Mouse (Mus musculus): ENCODE data around the gene B3gnt2. TPM values are rescaled to one million over a fixed set of nuclear protein-coding genes. Genes with fewer than 3 reads are reported as not detected.

The B3gnt2 gene
- polyA plus RNA-seq, 1 experiment: 35.4 TPM

GRCm38 (mm10) chr11:22791726-22792125, 69.0 kb downstream of the B3gnt2 start:
- no peak for DNase-seq
- Histone ChIP-seq H3K4me1 (replicated peaks; ENCODE audit: control insufficient read depth, insufficient read depth, low read length) (no peaks in the 10 kb centered on the region), H3K36me3 (ENCODE audit: control insufficient read depth, insufficient read depth, low read length) (no peaks in the 10 kb centered on the region), H3K4me3 (ENCODE audit: control insufficient read depth, insufficient read depth, low read length) (no peak overlapping the region), H3K27me3 (ENCODE audit: control insufficient read depth, insufficient read depth, low read length) (no peaks in the 10 kb centered on the region), H3K27ac (ENCODE audit: control insufficient read depth, insufficient read depth, low read length) (no peak overlapping the region)
- TF ChIP-seq POLR2A (IDR thresholded peaks at IDR 0.05; ENCODE audit: control insufficient read depth, extremely low read depth, insufficient read depth, low read length, poor library complexity): no peak
- no peak for TF ChIP-seq CTCF (IDR thresholded peaks at IDR 0.05; ENCODE audit: borderline replicate concordance, control insufficient read depth, extremely low read depth, insufficient read depth, low read length, poor library complexity)
- WGBS: 98% methylated on average over 5 of the region's 5 CpGs

GRCm38 (mm10) chr11:22787833-22788232, 72.9 kb downstream of the B3gnt2 start:
- peaks cover 10% of the 10 kb centered on the region for H3K4me1 ChIP-seq (replicated peaks; ENCODE audit: control insufficient read depth, insufficient read depth, low read length)
- no peak overlapping the region for H3K27ac ChIP-seq (ENCODE audit: control insufficient read depth, insufficient read depth, low read length)
- TF ChIP-seq POLR2A (IDR thresholded peaks at IDR 0.05; ENCODE audit: control insufficient read depth, extremely low read depth, insufficient read depth, low read length, poor library complexity) (no peak), CTCF (IDR thresholded peaks at IDR 0.05; ENCODE audit: borderline replicate concordance, control insufficient read depth, extremely low read depth, insufficient read depth, low read length, poor library complexity) (no peak)
- 99% methylated on average over 2 of the region's 2 CpGs for WGBS
- no peaks in the 10 kb centered on the region for H3K27me3 ChIP-seq (ENCODE audit: control insufficient read depth, insufficient read depth, low read length)
- H3K4me3 ChIP-seq (ENCODE audit: control insufficient read depth, insufficient read depth, low read length): no peak overlapping the region
- no peak for DNase-seq
- no peaks in the 10 kb centered on the region for H3K36me3 ChIP-seq (ENCODE audit: control insufficient read depth, insufficient read depth, low read length)

- DNase-seq: no peak
- no peaks in the 10 kb centered on the region for H3K36me3 ChIP-seq (ENCODE audit: control insufficient read depth, insufficient read depth, low read length)
- WGBS: 95% methylated on average over 3 of the region's 3 CpGs
- no peaks in the 10 kb centered on the region for H3K27me3 ChIP-seq (ENCODE audit: control insufficient read depth, insufficient read depth, low read length)
- H3K4me1 ChIP-seq (replicated peaks; ENCODE audit: control insufficient read depth, insufficient read depth, low read length): peaks cover 28% of the 10 kb centered on the region
- no peak overlapping the region for H3K27ac ChIP-seq (ENCODE audit: control insufficient read depth, insufficient read depth, low read length)
- H3K4me3 ChIP-seq (ENCODE audit: control insufficient read depth, insufficient read depth, low read length): no peak overlapping the region
- TF ChIP-seq CTCF (IDR thresholded peaks at IDR 0.05; ENCODE audit: borderline replicate concordance, control insufficient read depth, extremely low read depth, insufficient read depth, low read length, poor library complexity): no peak
- TF ChIP-seq POLR2A (IDR thresholded peaks at IDR 0.05; ENCODE audit: control insufficient read depth, extremely low read depth, insufficient read depth, low read length, poor library complexity): no peak
Observed at GRCm38 (mm10) chr11:22784477-22784876, 76.3 kb downstream of the B3gnt2 start.

GRCm38 (mm10) chr11:22782705-22783124, 78.0 kb downstream of the B3gnt2 start:
- H3K27me3 ChIP-seq (ENCODE audit: control insufficient read depth, insufficient read depth, low read length): no peaks in the 10 kb centered on the region
- 30% methylated on average over 13 of the region's 13 CpGs for WGBS
- DNase-seq: peak; percentile 76
- H3K4me3 ChIP-seq (ENCODE audit: control insufficient read depth, insufficient read depth, low read length): peak overlapping the region; percentile 30
- TF ChIP-seq POLR2A (IDR thresholded peaks at IDR 0.05; ENCODE audit: control insufficient read depth, extremely low read depth, insufficient read depth, low read length, poor library complexity) (0 out of 2 replicates have a peak, but pooled peaks have one; percentile 15), CTCF (IDR thresholded peaks at IDR 0.05; ENCODE audit: borderline replicate concordance, control insufficient read depth, extremely low read depth, insufficient read depth, low read length, poor library complexity) (no peak)
- H3K4me1 ChIP-seq (replicated peaks; ENCODE audit: control insufficient read depth, insufficient read depth, low read length): peaks cover 28% of the 10 kb centered on the region
- H3K27ac ChIP-seq (ENCODE audit: control insufficient read depth, insufficient read depth, low read length): peak overlapping the region; percentile 75
- H3K36me3 ChIP-seq (ENCODE audit: control insufficient read depth, insufficient read depth, low read length): no peaks in the 10 kb centered on the region

- TF ChIP-seq CTCF (IDR thresholded peaks at IDR 0.05; ENCODE audit: borderline replicate concordance, control insufficient read depth, extremely low read depth, insufficient read depth, low read length, poor library complexity): no peak
- TF ChIP-seq POLR2A (IDR thresholded peaks at IDR 0.05; ENCODE audit: control insufficient read depth, extremely low read depth, insufficient read depth, low read length, poor library complexity): no peak
- H3K36me3 ChIP-seq (ENCODE audit: control insufficient read depth, insufficient read depth, low read length): no peaks in the 10 kb centered on the region
- H3K4me3 ChIP-seq (ENCODE audit: control insufficient read depth, insufficient read depth, low read length): no peak overlapping the region
- no peak for DNase-seq
- no peak overlapping the region for H3K27ac ChIP-seq (ENCODE audit: control insufficient read depth, insufficient read depth, low read length)
- H3K27me3 ChIP-seq (ENCODE audit: control insufficient read depth, insufficient read depth, low read length): no peaks in the 10 kb centered on the region
- peaks cover 28% of the 10 kb centered on the region for H3K4me1 ChIP-seq (replicated peaks; ENCODE audit: control insufficient read depth, insufficient read depth, low read length)
Observed at GRCm38 (mm10) chr11:22781190-22781589, 79.6 kb downstream of the B3gnt2 start.

GRCm38 (mm10) chr11:22780761-22781160, 80.0 kb downstream of the B3gnt2 start:
- Histone ChIP-seq H3K27ac (ENCODE audit: control insufficient read depth, insufficient read depth, low read length) (no peak overlapping the region), H3K36me3 (ENCODE audit: control insufficient read depth, insufficient read depth, low read length) (no peaks in the 10 kb centered on the region), H3K4me1 (replicated peaks; ENCODE audit: control insufficient read depth, insufficient read depth, low read length) (peaks cover 25% of the 10 kb centered on the region), H3K27me3 (ENCODE audit: control insufficient read depth, insufficient read depth, low read length) (no peaks in the 10 kb centered on the region), H3K4me3 (ENCODE audit: control insufficient read depth, insufficient read depth, low read length) (no peak overlapping the region)
- TF ChIP-seq CTCF (IDR thresholded peaks at IDR 0.05; ENCODE audit: borderline replicate concordance, control insufficient read depth, extremely low read depth, insufficient read depth, low read length, poor library complexity) (no peak), POLR2A (IDR thresholded peaks at IDR 0.05; ENCODE audit: control insufficient read depth, extremely low read depth, insufficient read depth, low read length, poor library complexity) (no peak)
- no peak for DNase-seq
- WGBS: 98% methylated on average over 2 of the region's 2 CpGs

Data from thymus, adult 2 months (tissue).